Mouse (Mus musculus): ENCODE results near the gene Ankk1. TPM values are rescaled to one million over a fixed set of nuclear protein-coding genes. Genes with fewer than 3 reads are reported as not detected.

Ankk1 gene
- not detected in 2 replicates for polyA plus RNA-seq (2016; fragmentation: Nextera tagmentation; extraction: Ambion mirVana)

- Histone ChIP-seq H3K9me3 (no peaks in the 10 kb centered on the region), H3K36me3 (replicated peaks) (no peaks in the 10 kb centered on the region), H3K27ac (no peak within 1 kb of the TSS), H3K4me3 (replicated peaks) (no peak within 1 kb of the TSS), H3K27me3 (no peaks in the 10 kb centered on the region; the same call in 1 of the 2 replicates), H3K9ac (no peak within 1 kb of the TSS), H3K4me1 (peaks cover 7% of the 10 kb centered on the region), H3K4me2 (no peak within 1 kb of the TSS)
- 88% methylated on average over 7 of the region's 7 CpGs for WGBS
- ATAC-seq (ENCODE audit: low FRiP score): no peak
Measured at GRCm38 (mm10) chr9:49426921-49427320, at the start of gene Ankk1. TSS of gene Ankk1 (minus strand) at chr9:49427021.

- Histone ChIP-seq H3K27ac (no peak overlapping the region), H3K4me1 (peaks cover 2% of the 10 kb centered on the region; the same call in 1 of the 2 replicates), H3K36me3 (replicated peaks) (no peaks in the 10 kb centered on the region), H3K9me3 (no peaks in the 10 kb centered on the region), H3K9ac (no peak overlapping the region), H3K4me3 (replicated peaks) (no peak overlapping the region), H3K4me2 (no peak overlapping the region), H3K27me3 (no peaks in the 10 kb centered on the region)
- ATAC-seq (ENCODE audit: low FRiP score): no peak
- 81% methylated on average over 11 of the region's 11 CpGs for WGBS
Measured at GRCm38 (mm10) chr9:49472126-49472525, 45.3 kb upstream of the Ankk1 start.

- no peaks in the 10 kb centered on the region for H3K36me3 ChIP-seq (replicated peaks)
- H3K27ac ChIP-seq: no peak overlapping the region
- ATAC-seq (ENCODE audit: low FRiP score): no peak
- peaks cover 2% of the 10 kb centered on the region; the same call in 1 of the 2 replicates for H3K4me1 ChIP-seq
- 92% methylated on average over 6 of the region's 6 CpGs for WGBS
- H3K9me3 ChIP-seq: no peaks in the 10 kb centered on the region
- no peak overlapping the region for H3K4me2 ChIP-seq
- H3K4me3 ChIP-seq (replicated peaks): no peak overlapping the region
- H3K27me3 ChIP-seq: no peaks in the 10 kb centered on the region
- H3K9ac ChIP-seq: no peak overlapping the region
Measured at GRCm38 (mm10) chr9:49470946-49471345, 44.1 kb upstream of the Ankk1 start.

- no peak for ATAC-seq (ENCODE audit: low FRiP score)
- Histone ChIP-seq H3K9ac (no peak overlapping the region), H3K4me3 (replicated peaks) (no peak overlapping the region), H3K9me3 (no peaks in the 10 kb centered on the region), H3K27ac (no peak overlapping the region), H3K36me3 (replicated peaks) (no peaks in the 10 kb centered on the region), H3K27me3 (no peaks in the 10 kb centered on the region), H3K4me2 (no peak overlapping the region), H3K4me1 (peaks cover 2% of the 10 kb centered on the region; the same call in 1 of the 2 replicates)
- WGBS: 95% methylated on average over 19 of the region's 19 CpGs
Measured at GRCm38 (mm10) chr9:49470006-49470405, 43.2 kb upstream of the Ankk1 start.

GRCm38 (mm10) chr9:49456136-49456535 is 29.3 kb upstream of the Ankk1 start:
- Histone ChIP-seq H3K4me3 (replicated peaks) (no peak overlapping the region), H3K36me3 (replicated peaks) (no peaks in the 10 kb centered on the region), H3K27me3 (no peaks in the 10 kb centered on the region), H3K9ac (no peak overlapping the region), H3K4me1 (no peaks in the 10 kb centered on the region), H3K27ac (no peak overlapping the region), H3K4me2 (no peak overlapping the region), H3K9me3 (no peaks in the 10 kb centered on the region)
- WGBS: 86% methylated on average over 3 of the region's 3 CpGs
- ATAC-seq (ENCODE audit: low FRiP score): no peak

- H3K9me3 ChIP-seq: no peaks in the 10 kb centered on the region
- no peaks in the 10 kb centered on the region for H3K36me3 ChIP-seq (replicated peaks)
- H3K4me2 ChIP-seq: no peak overlapping the region
- H3K27me3 ChIP-seq: no peaks in the 10 kb centered on the region
- WGBS: 97% methylated on average over 1 of the region's 1 CpGs
- no peak overlapping the region for H3K27ac ChIP-seq
- H3K4me3 ChIP-seq (replicated peaks): no peak overlapping the region
- ATAC-seq (ENCODE audit: low FRiP score): no peak
- no peak overlapping the region for H3K9ac ChIP-seq
- H3K4me1 ChIP-seq: no peaks in the 10 kb centered on the region
Measured at GRCm38 (mm10) chr9:49452396-49452795, 25.6 kb upstream of the Ankk1 start.

GRCm38 (mm10) chr9:49450491-49450890 is 23.7 kb upstream of the Ankk1 start:
- no peak overlapping the region for H3K9ac ChIP-seq
- H3K4me1 ChIP-seq: no peaks in the 10 kb centered on the region
- 78% methylated on average over 3 of the region's 3 CpGs for WGBS
- no peak overlapping the region for H3K4me2 ChIP-seq
- H3K27ac ChIP-seq: no peak overlapping the region
- no peak for ATAC-seq (ENCODE audit: low FRiP score)
- H3K27me3 ChIP-seq: no peaks in the 10 kb centered on the region
- H3K36me3 ChIP-seq (replicated peaks): no peaks in the 10 kb centered on the region
- H3K9me3 ChIP-seq: no peaks in the 10 kb centered on the region
- no peak overlapping the region for H3K4me3 ChIP-seq (replicated peaks)

- no peak for ATAC-seq (ENCODE audit: low FRiP score)
- 75% methylated on average over 3 of the region's 3 CpGs for WGBS
- Histone ChIP-seq H3K9me3 (no peaks in the 10 kb centered on the region), H3K9ac (no peak overlapping the region), H3K4me2 (no peak overlapping the region), H3K36me3 (replicated peaks) (no peaks in the 10 kb centered on the region), H3K4me3 (replicated peaks) (no peak overlapping the region), H3K27ac (no peak overlapping the region), H3K4me1 (no peaks in the 10 kb centered on the region), H3K27me3 (no peaks in the 10 kb centered on the region)
Measured at GRCm38 (mm10) chr9:49442621-49443020, 15.8 kb upstream of the Ankk1 start.

- H3K4me2 ChIP-seq: no peak overlapping the region
- 77% methylated on average over 5 of the region's 5 CpGs for WGBS
- no peaks in the 10 kb centered on the region; the same call in 1 of the 2 replicates for H3K27me3 ChIP-seq
- no peak for ATAC-seq (ENCODE audit: low FRiP score)
- no peak overlapping the region for H3K4me3 ChIP-seq (replicated peaks)
- no peaks in the 10 kb centered on the region for H3K36me3 ChIP-seq (replicated peaks)
- H3K4me1 ChIP-seq: peaks cover 5% of the 10 kb centered on the region
- H3K9me3 ChIP-seq: no peaks in the 10 kb centered on the region
- no peak overlapping the region for H3K9ac ChIP-seq
- H3K27ac ChIP-seq: no peak overlapping the region
Measured at GRCm38 (mm10) chr9:49427478-49427877, 657 bp upstream of the Ankk1 start.

GRCm38 (mm10) chr9:49425585-49425984 is 1.2 kb downstream of the Ankk1 start:
- Histone ChIP-seq H3K36me3 (replicated peaks) (no peaks in the 10 kb centered on the region), H3K27me3 (no peaks in the 10 kb centered on the region; the same call in 1 of the 2 replicates), H3K4me3 (replicated peaks) (no peak overlapping the region), H3K9ac (no peak overlapping the region), H3K9me3 (no peaks in the 10 kb centered on the region), H3K4me2 (no peak overlapping the region), H3K27ac (no peak overlapping the region), H3K4me1 (peaks cover 7% of the 10 kb centered on the region)
- no peak for ATAC-seq (ENCODE audit: low FRiP score)
- WGBS: 71% methylated on average over 1 of the region's 1 CpGs

GRCm38 (mm10) chr9:49423866-49424265 is 3.0 kb downstream of the Ankk1 start:
- Histone ChIP-seq H3K27me3 (peaks cover 7% of the 10 kb centered on the region; the same call in 1 of the 2 replicates), H3K9me3 (no peaks in the 10 kb centered on the region), H3K9ac (no peak overlapping the region), H3K4me1 (peaks cover 7% of the 10 kb centered on the region), H3K4me3 (replicated peaks) (no peak overlapping the region), H3K27ac (no peak overlapping the region), H3K4me2 (no peak overlapping the region), H3K36me3 (replicated peaks) (no peaks in the 10 kb centered on the region)
- no peak for ATAC-seq (ENCODE audit: low FRiP score)
- 93% methylated on average over 5 of the region's 5 CpGs for WGBS

- 89% methylated on average over 5 of the region's 5 CpGs for WGBS
Measured at GRCm38 (mm10) chr9:49410621-49411020, 16.2 kb downstream of the Ankk1 start.

GRCm38 (mm10) chr9:49407028-49407427 is 19.8 kb downstream of the Ankk1 start:
- Histone ChIP-seq H3K4me2 (no peak overlapping the region), H3K36me3 (replicated peaks) (no peaks in the 10 kb centered on the region), H3K4me3 (replicated peaks) (no peak overlapping the region), H3K27me3 (no peaks in the 10 kb centered on the region), H3K4me1 (peaks cover 6% of the 10 kb centered on the region), H3K9ac (no peak overlapping the region), H3K9me3 (no peaks in the 10 kb centered on the region), H3K27ac (no peak overlapping the region)
- 92% methylated on average over 5 of the region's 5 CpGs for WGBS
- no peak for ATAC-seq (ENCODE audit: low FRiP score)

More at GRCm38 (mm10) chr9:49410621-49411020, 16.2 kb downstream of the Ankk1 start:
- no peak overlapping the region for H3K27ac ChIP-seq
- H3K27me3 ChIP-seq: no peaks in the 10 kb centered on the region
- no peak overlapping the region for H3K4me3 ChIP-seq (replicated peaks)
- no peaks in the 10 kb centered on the region for H3K36me3 ChIP-seq (replicated peaks)
- no peak for ATAC-seq (ENCODE audit: low FRiP score)
- H3K9ac ChIP-seq: no peak overlapping the region
- H3K4me1 ChIP-seq: peaks cover 6% of the 10 kb centered on the region
- H3K9me3 ChIP-seq: no peaks in the 10 kb centered on the region
- no peak overlapping the region for H3K4me2 ChIP-seq

Measured in forebrain, embryonic 12.5 days (tissue).